Mouse (Mus musculus): ENCODE measurements around the gene Clca3a2. TPM values are rescaled to one million over a fixed set of nuclear protein-coding genes. Genes with fewer than 3 reads are reported as not detected.
"Not testable (repeated sequence)": the region's sequence is repeated elsewhere in the genome, so short reads cannot be mapped to it uniquely, and the experiment has no call there.

Clca3a2 gene
- under 1 TPM; 0.31 to 0.59 TPM for total RNA-seq (2021)
- long read RNA-seq, experiment 1, partial matches to known transcripts: 1 of 1 reads
- long read RNA-seq, experiment 1, other reads (novel, unspliced or antisense): 0 of 1 reads
- long read RNA-seq, experiment 2: 0 reads

- intact Hi-C loops (cut with DNase I): loop anchor here (10.0 kb wide), 1 partner anchor 64 kb away; no protein-coding TSS in a partner anchor
- not testable (repeated sequence) for DNase-seq
Observed at GRCm38 (mm10) chr3:144819219-144819618, at the start of gene Clca3a2. Gene Clca3a2 (minus strand): TSS chr3:144819494.

GRCm38 (mm10) chr3:144849584-144849983, 30.3 kb upstream of the Clca3a2 start:
- intact Hi-C loops (cut with DNase I): no loop called here
- no peak for DNase-seq

GRCm38 (mm10) chr3:144849014-144849556, 29.8 kb upstream of the Clca3a2 start, which contains the start of gene Clca3b:
Gene Clca3b (minus strand): TSS chr3:144849357.
- intact Hi-C loops (cut with DNase I); DNase-seq: not testable (repeated sequence)

GRCm38 (mm10) chr3:144827257-144827656, 8.0 kb upstream of the Clca3a2 start:
- no peak for DNase-seq
- intact Hi-C loops (cut with DNase I): loop anchor here (10.0 kb wide), 2 partner anchors 198 to 308 kb away; no protein-coding TSS in a partner anchor

GRCm38 (mm10) chr3:144825151-144825550, 5.9 kb upstream of the Clca3a2 start:
- intact Hi-C loops (cut with DNase I): loop anchor here (10.0 kb wide), 2 partner anchors 200 to 310 kb away; no protein-coding TSS in a partner anchor
- peak; percentile 82 to 89 for DNase-seq

- no peak for DNase-seq
- intact Hi-C loops (cut with DNase I): loop anchor here (10.0 kb wide), 2 partner anchors 201 to 311 kb away; no protein-coding TSS in a partner anchor
Observed at GRCm38 (mm10) chr3:144823331-144823730, 4.0 kb upstream of the Clca3a2 start.

- intact Hi-C loops (cut with DNase I): loop anchor here (10.0 kb wide), 2 partner anchors 204 to 314 kb away; no protein-coding TSS in a partner anchor
- no peak for DNase-seq
Observed at GRCm38 (mm10) chr3:144820632-144821031, 1.3 kb upstream of the Clca3a2 start.

GRCm38 (mm10) chr3:144813336-144813735, 6.0 kb downstream of the Clca3a2 start:
- not testable (repeated sequence) for DNase-seq
- intact Hi-C loops (cut with DNase I): loop anchor here (10.0 kb wide), 1 partner anchor 59 kb away; no protein-coding TSS in a partner anchor

- intact Hi-C loops (cut with DNase I): loop anchor here (10.0 kb wide), 1 partner anchor 57 kb away; no protein-coding TSS in a partner anchor
- no peak for DNase-seq
Observed at GRCm38 (mm10) chr3:144811821-144812220, 7.5 kb downstream of the Clca3a2 start.

- intact Hi-C loops (cut with DNase I); DNase-seq: not testable (repeated sequence)
Observed at GRCm38 (mm10) chr3:144808153-144808925, 11.0 kb downstream of the Clca3a2 start.

GRCm38 (mm10) chr3:144806626-144807025, 12.7 kb downstream of the Clca3a2 start:
- intact Hi-C loops (cut with DNase I); DNase-seq: not testable (repeated sequence)

GRCm38 (mm10) chr3:144801861-144802260, 17.4 kb downstream of the Clca3a2 start:
- peak; percentile 34 to 46 for DNase-seq
- intact Hi-C loops (cut with DNase I): no loop called here

- intact Hi-C loops (cut with DNase I): no loop called here
- DNase-seq: no peak
Observed at GRCm38 (mm10) chr3:144785181-144786148, 33.8 kb downstream of the Clca3a2 start.

GRCm38 (mm10) chr3:144765161-144765560, 54.1 kb downstream of the Clca3a2 start:
- no peak for DNase-seq
- intact Hi-C loops (cut with DNase I): no loop called here

GRCm38 (mm10) chr3:144761454-144761853, 57.8 kb downstream of the Clca3a2 start:
- intact Hi-C loops (cut with DNase I): no loop called here
- DNase-seq: no peak

GRCm38 (mm10) chr3:144760592-144761309, 58.5 kb downstream of the Clca3a2 start, which contains the start of gene Clca3a1:
Gene Clca3a1 (minus strand): TSS chr3:144760977.
- intact Hi-C loops (cut with DNase I): no loop called here
- DNase-seq: peak in 1 of 2 experiments; percentile 15

- intact Hi-C loops (cut with DNase I): loop anchor here (10.0 kb wide), 1 partner anchor 55 kb away; the partner anchor contains the start of gene Clca3a2
- no peak for DNase-seq
Observed at GRCm38 (mm10) chr3:144759719-144760118, 59.6 kb downstream of the Clca3a2 start.

GRCm38 (mm10) chr3:144756103-144756502, 63.2 kb downstream of the Clca3a2 start:
- not testable (repeated sequence) for DNase-seq
- intact Hi-C loops (cut with DNase I): loop anchor here (10.0 kb wide), 1 partner anchor 59 kb away; the partner anchor contains the start of gene Clca3a2

GRCm38 (mm10) chr3:144753120-144753519, 66.2 kb downstream of the Clca3a2 start:
- intact Hi-C loops (cut with DNase I): loop anchor here (10.0 kb wide), 1 partner anchor 62 kb away; the partner anchor contains the start of gene Clca3a2

More at GRCm38 (mm10) chr3:144753120-144753519, 66.2 kb downstream of the Clca3a2 start:
- peak; percentile 9 to 16 for DNase-seq

Data from heart, postnatal 14 days (tissue).